Mouse (Mus musculus): Measurements from ENCODE around the gene Arhgef11.

- no peak for TF ChIP-seq CTCF (IDR thresholded peaks at IDR 0.05; ENCODE audit: control insufficient read depth, insufficient read depth, insufficient read length)
- no peak for TF ChIP-seq USF1 (IDR thresholded peaks at IDR 0.05; ENCODE audit: low read depth)
- TF ChIP-seq CEBPB (IDR thresholded peaks at IDR 0.05; ENCODE audit: low read depth), result no peak
- no peak for TF ChIP-seq MAX (IDR thresholded peaks at IDR 0.05)
- TF ChIP-seq MYOG (IDR thresholded peaks at IDR 0.05; ENCODE audit: control insufficient read depth, extremely low read depth, insufficient read length), result no peak
Measured at GRCm38 (mm10) chr3:87767764-87768163, 150.4 kb downstream of the Arhgef11 start.
